Mouse (Mus musculus) megakaryocyte progenitor cell, adult 5-6 weeks (primary cell): ENCODE data around the gene Hoxc10. TPM values are rescaled to one million over a fixed set of nuclear protein-coding genes. Genes with fewer than 3 reads are reported as not detected.

ENCODE experiments used
- ATAC-seq: replicated peaks from 2 replicates; pipeline ENCODE4 v1.8.0; 2016; ENCODE audit warnings: mild to moderate bottlenecking, moderate TSS enrichment, inconsistent platforms; ENCODE audit not compliant: poor library complexity
- total RNA-seq, 2 experiments: library from RNA; stranded (forward) in 1 of 2; stranded (reverse) in 1 of 2; fragments of 157-497, 149-512 nt in 1 of 2; fragments of 200-1000 nt in 1 of 2; gene quantifications; 2 replicates each; pipeline versions ENCODE4 v1.2.3 to v1.2.4; 2015 to 2017

The Hoxc10 gene
- total RNA-seq, 2 experiments from 2014 or later, result not detected

GRCm38 (mm10) chr15:102987124-102987833 lies 20.7 kb downstream of the Hoxc10 start:
- ATAC-seq, result peak; percentile 93

GRCm38 (mm10) chr15:102988078-102988477 lies 21.5 kb downstream of the Hoxc10 start:
- ATAC-seq, result no peak

GRCm38 (mm10) chr15:102990461-102991397 lies 24.1 kb downstream of the Hoxc10 start, which contains the start of gene Hoxc8:
Gene Hoxc8 (plus strand): TSS chr15:102990607.
- no peak for ATAC-seq

GRCm38 (mm10) chr15:102991782-102992181 lies 25.2 kb downstream of the Hoxc10 start:
- no peak for ATAC-seq

GRCm38 (mm10) chr15:102992206-102992605 lies 25.6 kb downstream of the Hoxc10 start:
- ATAC-seq, result no peak

GRCm38 (mm10) chr15:102992863-102993262 lies 26.3 kb downstream of the Hoxc10 start:
- ATAC-seq, result no peak

- no peak for ATAC-seq
These were observed 30.0 kb downstream of the Hoxc10 start for GRCm38 (mm10) chr15:102996548-102996947.

- ATAC-seq, result no peak
These were observed 30.8 kb downstream of the Hoxc10 start for GRCm38 (mm10) chr15:102997431-102997830.

GRCm38 (mm10) chr15:102997939-102998355 lies 31.4 kb downstream of the Hoxc10 start, which contains the start of gene Hoxc6:
Gene Hoxc6 (plus strand): TSS chr15:102998257.
- ATAC-seq, result no peak

- ATAC-seq, result no peak
These were observed 32.1 kb downstream of the Hoxc10 start for GRCm38 (mm10) chr15:102998608-102999182.

GRCm38 (mm10) chr15:102999183-102999831 lies 32.7 kb downstream of the Hoxc10 start:
- ATAC-seq, result peak; percentile 58

- ATAC-seq, result no peak; the same call in 1 of the 2 replicates
These were observed 33.4 kb downstream of the Hoxc10 start for GRCm38 (mm10) chr15:102999955-103000354.

- no peak for ATAC-seq
These were observed 33.9 kb downstream of the Hoxc10 start for GRCm38 (mm10) chr15:103000501-103000901.

- ATAC-seq, result no peak
These were observed 34.8 kb downstream of the Hoxc10 start for GRCm38 (mm10) chr15:103001370-103001769.

- ATAC-seq, result no peak
These were observed 35.6 kb downstream of the Hoxc10 start for GRCm38 (mm10) chr15:103002156-103002555.

- ATAC-seq, result no peak
These were observed 36.3 kb downstream of the Hoxc10 start for GRCm38 (mm10) chr15:103002821-103003448.

GRCm38 (mm10) chr15:103005308-103005707 lies 38.7 kb downstream of the Hoxc10 start:
- no peak for ATAC-seq

- ATAC-seq, result no peak
These were observed 39.2 kb downstream of the Hoxc10 start for GRCm38 (mm10) chr15:103005797-103006196.

GRCm38 (mm10) chr15:103006326-103006725 lies 39.7 kb downstream of the Hoxc10 start:
- no peak for ATAC-seq
